Mouse (Mus musculus) spleen, adult 2 months (tissue): ENCODE results near the gene Khdc4. TPM values are rescaled to one million over a fixed set of nuclear protein-coding genes. Genes with fewer than 3 reads are reported as not detected.

Experiments used
- DNase-seq, 2 experiments: peaks; one replicate each; pipeline versions ENCODE4 v3.0.0 to v3.0.0-alpha.2; 2012 to 2021; ENCODE audit warnings: low spot score in 2 of 2, low read depth in 1 of 2
- H3K27ac ChIP-seq: fragments of 200-500 bp; 2 replicates; pipeline ENCODE4 v1.5.1; 2012; ENCODE audit warnings: low read length, inconsistent platforms; ENCODE audit not compliant: insufficient read depth
- H3K27me3 ChIP-seq: fragments of 200-500 bp; 2 replicates; pipeline ENCODE4 v1.6.1; 2012; ENCODE audit warnings: mild to moderate bottlenecking, moderate library complexity, low read length, inconsistent platforms; ENCODE audit not compliant: control insufficient read depth, insufficient read depth
- H3K36me3 ChIP-seq: fragments of 200-500 bp; 2 replicates; pipeline ENCODE4 v1.6.1; 2012; ENCODE audit warnings: mild to moderate bottlenecking, low read length, inconsistent platforms; ENCODE audit not compliant: control insufficient read depth, insufficient read depth
- H3K4me1 ChIP-seq: fragments of 200-500 bp; 2 replicates; pipeline ENCODE4 v1.6.1; 2011; ENCODE audit warnings: inconsistent platforms; ENCODE audit not compliant: control insufficient read depth, insufficient read depth, insufficient read length
- H3K4me3 ChIP-seq: fragments of 200-500 bp; 2 replicates; pipeline ENCODE4 v1.5.1; 2011; ENCODE audit warnings: mild to moderate bottlenecking, inconsistent platforms; ENCODE audit not compliant: insufficient read depth, insufficient read length; ENCODE audit errors: extremely low read depth
- CTCF ChIP-seq: fragments of 200-500 bp; IDR thresholded peaks from 2 replicates; pipeline ENCODE4 v1.5.1; 2011; ENCODE audit warnings: mild to moderate bottlenecking, inconsistent platforms; ENCODE audit not compliant: insufficient read depth, insufficient read length, insufficient replicate concordance; ENCODE audit errors: extremely low read depth
- POLR2A ChIP-seq: fragments of 200-500 bp; IDR thresholded peaks from 2 replicates; pipeline ENCODE4 v1.6.1; 2011; ENCODE audit warnings: low read depth, low read length, inconsistent platforms
- WGBS: fragments of 180-500 bp; shearing (Covaris S2); methylation state at CpG from one replicate; pipeline ENCODE4 v1.1.7; 2018; 5-methylcytosine and 5-hydroxymethylcytosine counted together
- polyA plus RNA-seq: library from polyadenylated mRNA; depleted of rRNA; stranded (reverse); fragments of >200 nt; gene quantifications from 2 replicates; pipeline ENCODE4 v1.2.3, GENCODE M21; 2012

The Khdc4 gene
- polyA plus RNA-seq, 1 experiment = 36.0 TPM

GRCm38 (mm10) chr3:88650713-88651504 is 34.7 kb upstream of the Khdc4 start:
- no peak for DNase-seq
- no peak for TF ChIP-seq CTCF
- TF ChIP-seq POLR2A = no peak
- peaks cover 27% of the 10 kb centered on the region; the same call in 1 of the 2 replicates for H3K4me1 ChIP-seq
- H3K4me3 ChIP-seq = no peak overlapping the region
- peaks cover 14% of the 10 kb centered on the region for H3K36me3 ChIP-seq
- H3K27me3 ChIP-seq = no peaks in the 10 kb centered on the region
- no peak overlapping the region for H3K27ac ChIP-seq
- WGBS = 52% methylated on average over 13 of the region's 13 CpGs

- Histone ChIP-seq H3K4me1 (peaks cover 27% of the 10 kb centered on the region; the same call in 1 of the 2 replicates), H3K4me3 (no peak overlapping the region), H3K36me3 (peaks cover 5% of the 10 kb centered on the region), H3K27me3 (no peaks in the 10 kb centered on the region), H3K27ac (no peak overlapping the region)
- DNase-seq = no peak
- TF ChIP-seq POLR2A (no peak), CTCF (no peak)
- 56% methylated on average over 18 of the region's 18 CpGs for WGBS
Measured at GRCm38 (mm10) chr3:88651669-88652618, 33.7 kb upstream of the Khdc4 start.

DNA sequence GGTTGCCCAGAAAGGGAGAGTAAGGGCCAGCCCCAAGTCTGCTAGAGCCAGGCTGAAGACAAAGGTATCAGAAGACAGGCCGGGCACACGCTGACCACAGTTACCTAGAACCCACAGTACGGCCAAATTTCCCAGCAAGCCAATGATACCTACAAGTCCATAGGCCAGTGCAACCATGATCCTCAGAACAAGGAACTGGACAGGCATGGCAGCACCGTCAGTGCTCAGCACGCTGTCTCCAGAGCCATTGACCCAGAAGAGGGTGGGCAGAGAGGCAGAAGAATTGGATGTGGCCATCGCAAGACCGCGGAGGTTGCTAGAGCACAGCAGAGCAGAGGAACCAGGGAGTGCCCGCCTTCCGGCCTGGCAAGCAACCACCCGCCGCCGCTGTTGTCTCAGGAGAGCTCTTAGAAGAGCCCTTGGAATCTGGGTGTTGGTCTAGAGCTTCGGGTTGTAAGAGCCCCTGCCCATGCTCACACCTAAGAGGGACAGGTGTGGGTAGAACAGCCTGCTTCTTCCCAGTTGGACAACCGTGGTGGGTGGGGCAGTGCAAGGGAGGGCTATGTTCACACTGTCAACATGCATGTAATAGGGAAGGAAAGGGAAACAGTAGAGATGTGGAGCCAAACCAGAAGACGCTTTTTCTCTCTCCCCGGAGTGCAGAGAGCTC is 32.6 kb upstream of the Khdc4 start, which contains the start of gene Rxfp4:
TSS of gene Rxfp4 (minus strand) at position 297 of the 670 bp plus-strand sequence.
- no peak for TF ChIP-seq CTCF
- no peak for TF ChIP-seq POLR2A
- DNase-seq = no peak
- Histone ChIP-seq H3K27ac (no peak within 1 kb of the TSS), H3K27me3 (no peaks in the 10 kb centered on the region), H3K36me3 (no peaks in the 10 kb centered on the region), H3K4me3 (no peak within 1 kb of the TSS), H3K4me1 (peaks cover 23% of the 10 kb centered on the region; the same call in 1 of the 2 replicates)
- 82% methylated on average over 17 of the region's 17 CpGs for WGBS

- Histone ChIP-seq H3K4me1 (peaks cover 21% of the 10 kb centered on the region; the same call in 1 of the 2 replicates), H3K27ac (no peak overlapping the region), H3K4me3 (no peak overlapping the region), H3K36me3 (no peaks in the 10 kb centered on the region), H3K27me3 (no peaks in the 10 kb centered on the region)
- no peak for TF ChIP-seq POLR2A
- TF ChIP-seq CTCF = no peak
- no peak for DNase-seq
- WGBS = 89% methylated on average over 6 of the region's 6 CpGs
Measured at GRCm38 (mm10) chr3:88653516-88654370, 31.9 kb upstream of the Khdc4 start.

GRCm38 (mm10) chr3:88654621-88655020 is 31.0 kb upstream of the Khdc4 start:
- Histone ChIP-seq H3K36me3 (no peaks in the 10 kb centered on the region), H3K4me1 (peaks cover 14% of the 10 kb centered on the region), H3K27ac (no peak overlapping the region), H3K4me3 (no peak overlapping the region), H3K27me3 (no peaks in the 10 kb centered on the region)
- 76% methylated on average over 4 of the region's 4 CpGs for WGBS
- TF ChIP-seq CTCF (no peak), POLR2A (no peak)
- no peak for DNase-seq

GRCm38 (mm10) chr3:88655619-88656018 is 30.0 kb upstream of the Khdc4 start:
- TF ChIP-seq CTCF = no peak
- TF ChIP-seq POLR2A = no peak
- H3K27me3 ChIP-seq = no peaks in the 10 kb centered on the region
- 90% methylated on average over 8 of the region's 8 CpGs for WGBS
- H3K4me1 ChIP-seq = peaks cover 11% of the 10 kb centered on the region
- H3K36me3 ChIP-seq = no peaks in the 10 kb centered on the region
- DNase-seq = no peak
- no peak overlapping the region for H3K4me3 ChIP-seq
- H3K27ac ChIP-seq = no peak overlapping the region
